Mouse (Mus musculus) gastrocnemius, postnatal 4 days (tissue): ENCODE results near the gene Vdr. TPM values are rescaled to one million over a fixed set of nuclear protein-coding genes. Genes with fewer than 3 reads are reported as not detected.

Source experiments
- DNase-seq, 2 experiments: peaks; one replicate each; pipeline ENCODE4 v3.0.0; 2021 to 2022; ENCODE audit warnings: low spot score in 2 of 2, mixed read lengths in 2 of 2
- total RNA-seq, 2 experiments: library from RNA; stranded (reverse); gene quantifications; 2 replicates each; pipeline ENCODE4 v1.2.3; 2021

Gene Vdr
- total RNA-seq, 2 experiments from 2014 or later, result 0.15 to 0.47 TPM

- DNase-seq, result peak; percentile 69 to 84
These were observed 61.1 kb downstream of the Vdr start for GRCm38 (mm10) chr15:97849116-97849911.

DNA sequence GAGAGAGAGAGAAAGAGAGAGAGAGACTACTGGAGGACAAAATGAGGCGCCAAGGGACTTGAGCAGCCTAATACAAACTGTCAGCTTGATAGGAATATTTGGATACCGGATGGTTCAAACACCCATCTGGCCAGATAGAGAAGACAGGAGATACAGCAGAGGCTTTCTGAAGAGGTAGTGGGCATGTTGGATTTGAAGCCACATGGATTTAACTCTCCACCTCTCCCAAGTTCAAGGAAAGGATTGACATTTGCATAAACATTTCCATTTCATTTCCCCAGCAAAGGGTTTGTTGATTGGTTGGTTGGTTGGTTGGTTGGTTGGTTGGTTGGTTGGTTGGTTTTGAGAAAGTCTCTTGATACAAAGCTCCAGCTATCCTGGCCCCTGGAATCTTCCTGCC is 62.6 kb downstream of the Vdr start:
- no peak for DNase-seq

DNA sequence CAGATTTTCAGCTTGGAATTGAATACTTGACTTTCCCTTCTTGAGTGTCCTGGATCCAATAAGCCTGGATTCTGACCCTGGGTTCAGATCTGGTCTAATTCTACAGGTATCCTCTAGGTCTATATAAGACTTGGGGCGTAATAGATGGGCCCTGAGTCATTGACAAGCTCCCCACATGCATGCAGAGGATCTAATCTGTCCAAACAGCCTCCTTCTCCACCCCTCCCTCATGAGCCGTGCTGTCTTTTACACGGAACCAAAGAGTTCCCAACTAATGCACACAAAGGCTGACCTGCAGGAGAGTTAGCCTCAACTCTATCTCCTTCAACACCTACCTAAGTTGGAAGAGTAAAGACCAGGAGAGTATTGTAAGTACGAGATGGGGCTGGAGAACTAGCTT is 63.1 kb downstream of the Vdr start:
- DNase-seq, result no peak

- DNase-seq, result no peak
These were observed 64.1 kb downstream of the Vdr start for GRCm38 (mm10) chr15:97846121-97846882.

GRCm38 (mm10) chr15:97844037-97845034 is 66.1 kb downstream of the Vdr start, which contains the start of gene Hdac7:
Gene Hdac7, minus strand, starts transcription at chr15:97844502.
- DNase-seq, result no peak

GRCm38 (mm10) chr15:97843247-97843651 is 67.2 kb downstream of the Vdr start:
- no peak for DNase-seq

GRCm38 (mm10) chr15:97842058-97842457 is 68.4 kb downstream of the Vdr start:
- DNase-seq, result no peak

DNA sequence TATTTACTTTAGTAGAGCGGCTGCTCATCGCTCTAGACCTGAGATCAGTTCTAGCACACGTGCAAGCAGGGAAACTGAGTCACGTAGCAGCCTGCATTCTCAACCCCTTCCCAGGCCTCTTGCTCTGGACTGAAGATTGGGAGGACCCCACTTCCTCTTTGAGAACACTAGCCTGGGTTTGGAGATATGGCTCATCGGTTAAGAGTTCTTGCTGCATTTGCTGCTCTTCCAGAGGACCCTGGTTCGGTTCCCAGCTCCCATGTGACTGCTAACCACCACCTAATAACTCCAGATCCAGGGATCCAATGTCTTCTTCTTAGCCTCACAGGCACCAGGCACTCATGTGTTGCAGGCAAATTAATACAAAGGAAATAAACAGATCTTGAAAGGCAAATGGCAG is 69.0 kb downstream of the Vdr start:
- DNase-seq, result no peak

DNA sequence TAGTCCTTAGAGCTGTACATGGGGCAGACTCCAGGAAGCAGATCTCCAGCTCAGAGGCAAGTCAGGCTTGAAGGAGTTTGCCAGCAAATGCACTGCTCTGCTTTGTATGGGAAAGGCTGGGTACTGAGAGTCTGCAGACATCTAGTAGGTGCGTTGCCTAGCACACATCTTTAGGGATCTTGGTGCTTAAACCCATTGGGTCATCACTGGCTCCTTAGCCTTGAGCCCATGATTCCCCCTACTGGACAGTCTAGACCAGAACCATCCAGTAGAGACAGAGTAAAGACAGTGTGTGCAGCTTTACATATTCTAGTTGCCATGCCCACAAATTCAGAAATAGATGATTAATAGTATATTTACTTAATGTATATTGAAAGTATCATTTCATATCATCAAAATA is 69.6 kb downstream of the Vdr start:
- DNase-seq, result no peak

DNA sequence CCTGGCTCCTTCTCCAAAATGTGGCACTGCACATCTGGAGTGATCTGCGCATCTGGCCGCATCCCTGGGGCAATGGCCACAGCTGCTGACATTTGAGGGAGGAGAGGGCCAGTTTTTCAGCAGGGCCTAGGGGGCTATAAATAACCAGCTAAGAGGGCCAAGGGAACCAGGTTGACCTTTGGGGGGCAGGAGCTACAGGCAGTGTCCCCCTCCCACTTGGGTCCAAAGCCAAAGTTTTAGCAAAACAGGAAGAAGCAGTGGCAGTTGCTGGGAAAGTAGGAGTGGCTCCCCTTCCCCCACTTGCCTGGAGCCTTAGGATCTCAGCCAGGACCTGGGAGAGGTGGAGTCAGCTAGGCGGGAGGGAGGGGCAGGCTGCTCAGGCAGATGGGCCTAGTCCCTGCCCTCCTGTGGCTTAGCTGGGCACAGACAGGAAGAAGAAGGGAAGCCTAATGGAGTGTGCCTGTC is 70.4 kb downstream of the Vdr start:
- DNase-seq, result peak in 1 of 2 experiments; percentile 63

DNA sequence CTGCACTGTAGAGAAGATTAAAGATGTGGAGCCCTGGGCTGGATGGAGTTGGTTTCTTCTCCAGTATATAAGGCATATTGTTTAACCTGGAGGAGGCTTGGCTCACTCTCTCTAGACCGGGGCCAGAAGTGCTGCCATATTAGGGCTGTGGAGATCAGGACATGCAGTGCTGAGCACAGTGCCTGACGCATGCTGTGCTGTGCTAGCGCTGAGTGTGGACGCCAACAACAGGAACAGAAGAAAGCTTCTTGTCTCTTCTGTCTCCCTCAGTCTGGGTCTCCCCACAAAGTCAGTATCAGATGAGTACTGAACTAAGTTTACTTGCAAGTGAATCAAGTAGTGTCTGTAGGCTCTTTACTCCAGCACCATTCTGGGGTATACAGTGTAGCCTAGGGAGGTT is 71.0 kb downstream of the Vdr start:
- DNase-seq, result no peak

- no peak for DNase-seq
These were observed 71.4 kb downstream of the Vdr start for GRCm38 (mm10) chr15:97839012-97839411.

DNA sequence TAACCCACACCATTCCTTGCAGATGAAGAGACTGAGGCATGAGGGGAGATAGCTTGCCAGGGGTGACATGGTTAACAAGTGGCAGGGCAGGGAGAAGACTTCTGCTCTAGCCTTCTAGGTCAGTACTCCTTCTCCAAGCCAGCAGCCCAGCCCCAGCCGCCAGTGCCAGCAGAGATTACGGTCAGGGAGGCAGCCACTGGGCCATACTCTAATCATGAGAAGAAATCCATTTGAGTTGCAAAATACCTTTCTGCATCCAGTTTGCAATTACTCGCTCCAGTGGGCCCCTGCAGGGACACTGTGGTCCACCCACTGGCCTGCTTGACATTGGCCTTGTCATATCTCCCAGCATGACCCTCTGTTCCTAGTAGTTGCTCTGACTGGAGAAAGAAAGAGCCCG is 72.0 kb downstream of the Vdr start:
- DNase-seq, result peak in 1 of 2 experiments; percentile 35

- DNase-seq, result peak in 1 of 2 experiments; percentile 35
These were observed 72.9 kb downstream of the Vdr start for GRCm38 (mm10) chr15:97837491-97838061.

- no peak for DNase-seq
These were observed 73.6 kb downstream of the Vdr start for GRCm38 (mm10) chr15:97836894-97837247.

- DNase-seq, result no peak
These were observed 74.1 kb downstream of the Vdr start for GRCm38 (mm10) chr15:97836153-97836893.

GRCm38 (mm10) chr15:97832764-97833479 is 77.5 kb downstream of the Vdr start:
- no peak for DNase-seq

DNA sequence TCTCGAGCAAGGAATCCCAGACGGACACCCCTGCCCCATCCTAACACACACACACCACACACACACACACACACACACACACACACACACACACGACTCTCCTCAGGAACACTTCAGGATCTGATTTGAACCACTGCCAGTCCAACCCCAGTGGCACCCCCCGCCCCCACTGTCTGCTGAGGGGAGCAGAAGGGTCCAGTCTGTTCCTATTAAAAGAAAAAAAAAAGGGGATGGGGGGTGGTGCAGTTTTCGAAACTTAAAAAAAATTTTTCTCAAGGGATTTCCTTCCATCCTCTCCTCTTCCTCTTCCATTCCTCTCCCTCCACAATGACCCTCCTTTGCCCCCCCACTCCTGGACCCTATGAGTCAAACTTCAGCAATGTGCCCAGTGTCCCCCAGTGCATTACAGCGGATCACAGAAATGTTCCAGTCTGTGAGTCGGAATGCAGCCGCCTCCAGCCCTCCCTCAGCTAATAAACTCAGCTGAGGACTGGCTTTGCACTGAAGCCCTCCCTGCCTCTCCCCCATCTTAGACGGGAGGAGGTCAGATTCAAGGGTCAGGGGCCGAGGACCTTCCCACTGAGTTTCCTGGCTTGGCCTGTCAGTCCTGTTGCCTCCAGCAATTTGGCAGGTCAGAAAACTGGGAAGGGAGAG is 78.3 kb downstream of the Vdr start:
- DNase-seq, result peak; percentile 41 to 62
